Mouse (Mus musculus) G1E-ER4 (cell line): Measurements from ENCODE around the gene Angel1. TPM values are rescaled to one million over a fixed set of nuclear protein-coding genes. Genes with fewer than 3 reads are reported as not detected.

Source experiments
- GATA1 ChIP-seq: IDR thresholded peaks from one replicate; pipeline ENCODE4 v1.8.0; 2012; ENCODE audit warnings: low read length, inconsistent platforms
- polyA plus RNA-seq: library from polyadenylated mRNA; stranded (reverse); fragments of >175 nt; gene quantifications from 2 replicates; pipeline ENCODE4 v1.2.3, GENCODE M21; 2012

Angel1 gene
- polyA plus RNA-seq, 1 experiment: 1.1 TPM

GRCm38 (mm10) chr12:86687971-86688573 lies 38.2 kb downstream of the Angel1 start:
- no peak for TF ChIP-seq GATA1

GRCm38 (mm10) chr12:86687445-86687955 lies 38.8 kb downstream of the Angel1 start:
- no peak for TF ChIP-seq GATA1

GRCm38 (mm10) chr12:86686551-86687330 lies 39.5 kb downstream of the Angel1 start:
- TF ChIP-seq GATA1: no peak

- no peak for TF ChIP-seq GATA1
Measured at GRCm38 (mm10) chr12:86685275-86685674, 41.0 kb downstream of the Angel1 start.

GRCm38 (mm10) chr12:86683698-86684097 lies 42.6 kb downstream of the Angel1 start:
- no peak for TF ChIP-seq GATA1

GRCm38 (mm10) chr12:86682178-86682577 lies 44.1 kb downstream of the Angel1 start:
- TF ChIP-seq GATA1: no peak

GRCm38 (mm10) chr12:86681626-86682025 lies 44.6 kb downstream of the Angel1 start:
- TF ChIP-seq GATA1: no peak

GRCm38 (mm10) chr12:86680591-86681193 lies 45.6 kb downstream of the Angel1 start:
- TF ChIP-seq GATA1: no peak

- no peak for TF ChIP-seq GATA1
Measured at GRCm38 (mm10) chr12:86679991-86680491, 46.2 kb downstream of the Angel1 start.

- TF ChIP-seq GATA1: no peak
Measured at GRCm38 (mm10) chr12:86679546-86679930, 46.7 kb downstream of the Angel1 start.

- no peak for TF ChIP-seq GATA1
Measured at GRCm38 (mm10) chr12:86678591-86679545, 47.4 kb downstream of the Angel1 start, which contains the start of gene Vash1. Gene Vash1, plus strand, starts transcription at chr12:86678700.

GRCm38 (mm10) chr12:86672507-86672906 lies 53.8 kb downstream of the Angel1 start:
- no peak for TF ChIP-seq GATA1

- TF ChIP-seq GATA1: no peak
Measured at GRCm38 (mm10) chr12:86672105-86672504, 54.2 kb downstream of the Angel1 start.

- no peak for TF ChIP-seq GATA1
Measured at GRCm38 (mm10) chr12:86668404-86668803, 57.9 kb downstream of the Angel1 start.

- TF ChIP-seq GATA1: no peak
Measured at GRCm38 (mm10) chr12:86665656-86666055, 60.6 kb downstream of the Angel1 start.
